Mouse (Mus musculus) stomach, embryonic 15.5 days (tissue): ENCODE data around the gene Gm49378. TPM values are rescaled to one million over a fixed set of nuclear protein-coding genes. Genes with fewer than 3 reads are reported as not detected.
A peak's percentile ranks its signal among the peaks of the same experiment; 100 is the strongest.

Experiments used
- ATAC-seq: fragments of 200-750 bp; cut with Nextera tagmentation; 2 replicates; pipeline ENCODE4 v1.8.0; 2017; ENCODE audit warnings: low read depth, moderate number of reproducible peaks, moderate TSS enrichment; ENCODE audit not compliant: insufficient read depth, low FRiP score
- H3K27ac ChIP-seq: fragments of 300-500 bp; sonication (generic); 2 replicates; pipeline ENCODE4 v1.5.1; 2015; ENCODE audit warnings: mild to moderate bottlenecking, inconsistent platforms
- H3K27me3 ChIP-seq: fragments of 300-500 bp; sonication (generic); replicated peaks from 2 replicates; pipeline ENCODE4 v1.6.1; 2015; ENCODE audit warnings: inconsistent platforms
- H3K36me3 ChIP-seq: fragments of 300-500 bp; sonication (generic); 2 replicates; pipeline ENCODE4 v1.6.1; 2015; ENCODE audit warnings: inconsistent platforms
- H3K4me1 ChIP-seq: fragments of 300-500 bp; sonication (generic); 2 replicates; pipeline ENCODE4 v1.6.1; 2015; ENCODE audit warnings: inconsistent platforms
- H3K4me2 ChIP-seq: fragments of 300-500 bp; sonication (generic); 2 replicates; pipeline ENCODE4 v1.6.1; 2015; ENCODE audit warnings: mild to moderate bottlenecking, inconsistent platforms
- H3K4me3 ChIP-seq: fragments of 300-500 bp; sonication (generic); replicated peaks from 2 replicates; pipeline ENCODE4 v1.5.1; 2015; ENCODE audit warnings: inconsistent platforms
- H3K9ac ChIP-seq: fragments of 300-500 bp; sonication (generic); 2 replicates; pipeline ENCODE4 v1.6.1; 2015; ENCODE audit warnings: inconsistent platforms
- H3K9me3 ChIP-seq: fragments of 300-500 bp; sonication (generic); 2 replicates; pipeline ENCODE4 v1.6.1; 2016; ENCODE audit warnings: inconsistent platforms
- WGBS: fragments of 180-500 bp; shearing (Covaris S2); methylation state at CpG from one replicate; pipeline ENCODE4 v1.1.7; 2015; 5-methylcytosine and 5-hydroxymethylcytosine counted together
- polyA plus RNA-seq: library from polyadenylated mRNA; unstranded; fragments of >200 nt; fragmentation: Nextera tagmentation; extraction: Ambion mirVana; gene quantifications from 2 replicates; pipeline ENCODE4 v1.2.1, GENCODE M21; 2015

Gm49378 gene
- polyA plus RNA-seq, 1 experiment from 2014 or later: 1.3 TPM

DNA sequence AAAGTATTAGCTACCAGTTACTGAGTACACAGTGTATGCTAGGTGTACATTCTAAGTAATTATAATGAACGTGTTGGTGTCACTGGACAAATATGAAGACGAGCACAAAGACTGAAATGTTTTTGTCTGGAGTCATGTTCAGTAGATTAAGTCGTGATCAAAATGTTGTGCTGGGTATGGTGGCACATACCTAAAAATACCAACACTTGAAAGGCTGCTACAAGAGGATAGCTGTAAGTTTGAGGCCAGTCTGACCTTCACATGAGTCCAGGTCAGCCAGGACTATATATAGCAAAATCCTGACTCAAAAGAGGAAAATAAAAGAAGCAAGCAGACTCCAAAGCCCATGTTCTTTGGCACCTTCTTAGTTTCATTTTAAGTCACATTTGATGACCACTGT is 19.2 kb upstream of the Gm49378 start:
- Histone ChIP-seq H3K27me3 (no peaks in the 10 kb centered on the region), H3K27ac (no peak overlapping the region), H3K9me3 (no peaks in the 10 kb centered on the region), H3K4me3 (no peak overlapping the region), H3K36me3 (no peaks in the 10 kb centered on the region; the same call in 1 of the 2 replicates), H3K9ac (no peak overlapping the region), H3K4me2 (no peak overlapping the region), H3K4me1 (peaks cover 5% of the 10 kb centered on the region; the same call in 1 of the 2 replicates)
- WGBS: 80% methylated on average over 3 of the region's 3 CpGs
- ATAC-seq: no peak

DNA sequence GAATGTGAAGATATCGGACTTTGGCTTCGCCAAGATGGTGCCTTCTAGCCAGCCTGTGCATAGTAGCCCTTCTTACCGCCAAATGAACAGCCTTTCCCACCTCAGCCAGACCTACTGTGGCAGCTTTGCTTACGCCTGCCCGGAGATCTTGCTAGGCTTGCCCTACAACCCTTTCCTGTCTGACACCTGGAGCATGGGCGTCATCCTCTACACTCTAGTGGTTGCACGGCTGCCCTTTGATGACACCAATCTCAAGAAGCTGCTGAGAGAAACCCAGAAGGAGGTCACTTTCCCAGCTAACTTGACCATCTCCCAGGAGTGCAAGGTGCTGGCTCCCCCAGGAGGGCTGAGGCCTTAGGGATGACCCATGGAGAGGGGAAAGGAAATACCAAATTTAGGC is 13.8 kb upstream of the Gm49378 start:
- 87% methylated on average over 7 of the region's 7 CpGs for WGBS

DNA sequence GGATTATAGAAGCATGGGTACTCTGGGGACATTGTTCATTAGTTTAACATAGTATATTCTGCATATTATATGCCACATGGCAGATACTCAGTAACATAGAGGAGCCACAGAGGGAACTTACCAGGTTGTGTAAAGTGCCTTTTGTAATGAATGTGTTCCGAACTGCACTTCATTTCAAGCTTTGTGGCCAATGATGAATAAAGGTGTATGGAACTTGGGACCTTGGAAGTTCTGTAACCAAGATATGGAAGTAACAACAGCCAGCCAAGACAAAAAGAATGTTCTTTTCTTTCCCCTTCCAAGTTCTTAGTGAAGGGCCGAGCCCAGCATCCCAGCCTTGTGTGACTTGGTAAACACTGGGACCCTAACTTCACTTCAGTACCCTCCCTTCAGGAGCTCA is 12.2 kb upstream of the Gm49378 start, which contains the start of gene Tssk4:
Gene Tssk4 (plus strand): TSS at position 301 of the 400 bp plus-strand sequence.
- WGBS: 93% methylated on average over 2 of the region's 2 CpGs
- H3K4me1 ChIP-seq: peaks cover 6% of the 10 kb centered on the region
- no peak for ATAC-seq

More for the DNA sequence above, 13.8 kb upstream of the Gm49378 start:
- Histone ChIP-seq H3K4me2 (no peak overlapping the region), H3K36me3 (no peaks in the 10 kb centered on the region), H3K27me3 (no peaks in the 10 kb centered on the region), H3K27ac (no peak overlapping the region), H3K4me3 (no peak overlapping the region), H3K9me3 (no peaks in the 10 kb centered on the region), H3K4me1 (no peaks in the 10 kb centered on the region), H3K9ac (no peak overlapping the region)
- ATAC-seq: no peak

DNA sequence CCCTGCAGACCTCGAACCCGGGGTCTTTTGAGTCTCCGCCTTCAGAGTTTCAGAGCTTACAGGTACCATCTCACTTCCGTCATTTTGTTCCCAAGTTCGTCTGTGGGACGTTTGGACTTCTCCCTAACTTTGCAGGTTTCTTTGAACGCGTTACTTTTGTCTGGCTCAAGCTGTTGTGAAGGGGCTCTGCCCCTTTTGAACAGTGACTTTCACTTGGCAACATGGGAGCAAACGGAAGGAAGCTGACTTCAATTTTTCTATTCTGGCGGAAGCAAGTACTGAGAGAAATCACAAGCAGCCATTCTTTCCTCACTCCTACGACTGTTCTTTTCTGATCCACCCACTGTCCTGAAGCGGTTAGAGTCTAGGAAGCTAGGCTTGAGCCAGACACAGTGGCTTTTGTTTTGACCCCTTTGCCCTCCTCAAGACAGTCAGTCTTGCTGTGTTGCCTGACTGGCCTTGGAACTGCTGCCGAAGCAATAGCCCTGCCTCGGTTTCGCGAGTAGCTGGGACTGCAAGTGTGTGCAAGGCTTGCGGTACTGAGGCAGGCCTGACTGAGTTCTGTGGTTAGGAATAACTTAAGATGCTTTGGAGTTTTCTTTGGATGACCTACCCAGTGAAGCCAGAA is 6.7 kb upstream of the Gm49378 start:
- WGBS: 19% methylated on average over 17 of the region's 17 CpGs
- H3K9me3 ChIP-seq: no peaks in the 10 kb centered on the region
- H3K27me3 ChIP-seq: no peaks in the 10 kb centered on the region
- ATAC-seq: no peak
- peak overlapping the region; percentile 99; the same call in 1 of the 2 replicates for H3K9ac ChIP-seq
- peaks cover 15% of the 10 kb centered on the region; the same call in 1 of the 2 replicates for H3K36me3 ChIP-seq
- H3K4me2 ChIP-seq: peak overlapping the region; percentile 74
- peak overlapping the region; percentile 96; the same call in 1 of the 2 replicates for H3K27ac ChIP-seq
- H3K4me1 ChIP-seq: peaks cover 20% of the 10 kb centered on the region
- peak overlapping the region; percentile 96 for H3K4me3 ChIP-seq

More for the DNA sequence above, 12.2 kb upstream of the Gm49378 start, which contains the start of gene Tssk4:
- H3K36me3 ChIP-seq: no peaks in the 10 kb centered on the region
- no peaks in the 10 kb centered on the region for H3K27me3 ChIP-seq
- H3K9ac ChIP-seq: no peak within 1 kb of the TSS
- no peaks in the 10 kb centered on the region for H3K9me3 ChIP-seq
- H3K4me2 ChIP-seq: no peak within 1 kb of the TSS
- no peak within 1 kb of the TSS for H3K4me3 ChIP-seq
- H3K27ac ChIP-seq: no peak within 1 kb of the TSS

DNA sequence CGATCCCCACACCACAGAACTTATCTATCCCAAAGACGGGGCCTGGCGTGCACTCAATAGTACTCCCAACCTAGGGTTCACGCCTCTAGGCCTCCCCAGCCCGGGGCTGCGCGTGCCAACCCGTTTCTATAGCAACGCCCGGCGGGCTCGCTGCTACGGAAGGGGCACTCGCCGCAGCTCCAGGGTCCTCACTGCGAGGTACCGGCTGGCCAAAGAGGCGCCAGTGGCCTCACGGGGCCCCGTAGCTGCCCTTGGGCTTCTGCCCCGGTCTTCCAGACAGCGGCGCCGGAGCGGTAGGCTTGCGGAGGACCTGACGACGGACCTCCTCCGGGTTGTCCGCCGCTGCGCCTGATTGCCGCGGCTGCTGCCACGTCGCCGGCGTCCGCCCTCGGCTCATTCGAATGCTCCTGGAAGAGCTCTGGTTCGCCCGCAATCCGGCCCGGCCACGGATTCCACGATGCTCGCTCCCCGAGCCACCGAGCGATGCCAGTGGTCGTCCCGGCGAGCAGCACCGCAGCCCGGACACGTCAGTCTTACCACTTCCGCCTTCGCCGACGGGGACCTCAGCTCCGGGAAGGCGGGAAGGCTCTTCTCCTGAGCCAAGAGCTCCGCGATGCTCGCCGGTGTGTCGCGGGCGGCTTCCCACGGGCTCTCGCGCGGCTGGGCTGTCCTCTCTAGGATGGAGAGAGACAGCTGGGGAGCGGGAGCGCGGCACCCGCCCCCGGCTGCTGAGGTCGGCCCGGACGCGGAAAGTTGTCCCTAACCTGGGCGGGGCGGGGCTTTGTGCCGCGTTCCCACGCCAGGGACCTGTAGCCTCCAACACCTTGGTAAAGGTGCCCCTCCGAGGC is 5.6 kb upstream of the Gm49378 start, which contains the start of gene Tm9sf1:
Gene Tm9sf1 (minus strand): TSS at position 747 of the 848 bp plus-strand sequence.
- WGBS: under 1% methylated on average over 89 of the region's 89 CpGs
- peak; percentile 82 for ATAC-seq
- H3K27me3 ChIP-seq: no peaks in the 10 kb centered on the region
- peaks cover 20% of the 10 kb centered on the region for H3K4me1 ChIP-seq
- peaks cover 24% of the 10 kb centered on the region; the same call in 1 of the 2 replicates for H3K36me3 ChIP-seq
- H3K4me3 ChIP-seq: peak within 1 kb of the TSS; percentile 96
- peak within 1 kb of the TSS; percentile 99 for H3K9ac ChIP-seq
- peak within 1 kb of the TSS; percentile 96 for H3K27ac ChIP-seq
- H3K9me3 ChIP-seq: no peaks in the 10 kb centered on the region
- peak within 1 kb of the TSS; percentile 74 for H3K4me2 ChIP-seq

DNA sequence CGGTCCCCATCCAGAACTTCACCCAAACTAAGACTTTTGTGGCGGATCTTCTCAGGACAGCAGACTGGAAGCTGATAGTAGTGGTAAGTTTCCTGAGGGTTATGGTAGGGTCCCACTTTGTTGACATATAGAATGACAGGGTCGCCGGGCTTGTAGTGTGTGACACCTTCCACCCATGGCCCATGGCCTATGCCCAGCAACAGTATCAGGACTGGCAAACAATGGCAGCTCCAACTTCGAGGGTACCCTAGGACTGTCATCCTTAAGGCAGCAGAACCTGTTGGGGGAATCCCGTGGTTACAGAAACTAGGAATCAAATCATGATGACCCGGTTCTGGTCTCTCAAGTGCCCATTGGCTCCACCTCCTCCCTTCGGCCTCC is 5.0 kb upstream of the Gm49378 start:
- no peaks in the 10 kb centered on the region for H3K27me3 ChIP-seq
- 19% methylated on average over 8 of the region's 8 CpGs for WGBS
- H3K4me2 ChIP-seq: peak overlapping the region; percentile 74
- no peaks in the 10 kb centered on the region for H3K9me3 ChIP-seq
- H3K27ac ChIP-seq: peak overlapping the region; percentile 96
- H3K9ac ChIP-seq: peak overlapping the region; percentile 99
- H3K36me3 ChIP-seq: peaks cover 29% of the 10 kb centered on the region; the same call in 1 of the 2 replicates
- H3K4me3 ChIP-seq: peak overlapping the region; percentile 96
- ATAC-seq: peak; percentile 7; the same call in 1 of the 2 replicates
- H3K4me1 ChIP-seq: peaks cover 20% of the 10 kb centered on the region

DNA sequence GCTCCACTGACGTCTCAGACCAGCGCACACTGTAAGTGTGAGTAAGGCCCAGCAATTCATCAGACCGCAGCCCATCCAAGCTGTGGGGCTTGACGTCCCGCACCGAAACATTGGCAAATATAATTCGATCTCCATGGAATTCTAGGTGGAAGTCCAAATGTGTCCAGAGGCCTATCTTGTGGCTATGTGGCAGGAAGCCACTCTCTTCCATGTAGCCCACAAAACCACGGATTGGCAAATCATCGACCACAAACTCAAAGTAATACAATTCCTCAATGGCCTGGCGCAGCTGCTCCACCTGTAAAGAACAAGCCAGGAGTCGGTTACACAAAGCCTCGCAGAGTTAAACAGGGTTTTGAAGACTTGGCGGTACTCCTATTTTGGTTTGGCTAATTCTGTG is 3.6 kb upstream of the Gm49378 start:
- Histone ChIP-seq H3K27me3 (no peaks in the 10 kb centered on the region), H3K4me3 (no peak overlapping the region)
- no peak for ATAC-seq

DNA sequence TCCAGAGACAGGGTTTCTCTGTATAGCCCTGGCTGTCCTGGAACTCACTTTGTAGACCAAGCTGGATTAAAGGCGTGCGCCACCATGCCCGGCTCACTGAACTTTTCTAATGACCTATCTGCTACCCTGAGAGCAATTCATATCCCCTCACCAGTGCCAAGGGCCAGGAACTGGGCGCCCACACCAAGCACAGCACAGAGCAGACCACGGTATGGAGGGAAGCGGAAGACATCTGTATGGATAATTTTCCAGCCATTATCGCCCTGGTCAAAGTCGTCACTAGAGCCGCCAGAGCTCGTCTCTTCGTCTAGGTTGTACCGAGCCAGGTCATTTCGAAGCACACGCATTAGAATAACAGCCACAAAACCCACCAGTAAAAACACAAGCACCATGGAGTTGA is 3.1 kb upstream of the Gm49378 start:
- H3K9me3 ChIP-seq: no peaks in the 10 kb centered on the region
- no peak for ATAC-seq
- no peak overlapping the region for H3K27ac ChIP-seq
- 96% methylated on average over 14 of the region's 14 CpGs for WGBS
- no peak overlapping the region for H3K4me3 ChIP-seq
- H3K36me3 ChIP-seq: peaks cover 31% of the 10 kb centered on the region; the same call in 1 of the 2 replicates
- H3K4me2 ChIP-seq: no peak overlapping the region
- H3K4me1 ChIP-seq: peaks cover 20% of the 10 kb centered on the region
- no peak overlapping the region for H3K9ac ChIP-seq
- no peaks in the 10 kb centered on the region for H3K27me3 ChIP-seq

More for the DNA sequence above, 3.6 kb upstream of the Gm49378 start:
- Histone ChIP-seq H3K36me3 (peaks cover 31% of the 10 kb centered on the region; the same call in 1 of the 2 replicates), H3K4me2 (no peak overlapping the region), H3K9ac (no peak overlapping the region), H3K27ac (no peak overlapping the region), H3K4me1 (peaks cover 20% of the 10 kb centered on the region), H3K9me3 (no peaks in the 10 kb centered on the region)
- WGBS: 92% methylated on average over 13 of the region's 13 CpGs

DNA sequence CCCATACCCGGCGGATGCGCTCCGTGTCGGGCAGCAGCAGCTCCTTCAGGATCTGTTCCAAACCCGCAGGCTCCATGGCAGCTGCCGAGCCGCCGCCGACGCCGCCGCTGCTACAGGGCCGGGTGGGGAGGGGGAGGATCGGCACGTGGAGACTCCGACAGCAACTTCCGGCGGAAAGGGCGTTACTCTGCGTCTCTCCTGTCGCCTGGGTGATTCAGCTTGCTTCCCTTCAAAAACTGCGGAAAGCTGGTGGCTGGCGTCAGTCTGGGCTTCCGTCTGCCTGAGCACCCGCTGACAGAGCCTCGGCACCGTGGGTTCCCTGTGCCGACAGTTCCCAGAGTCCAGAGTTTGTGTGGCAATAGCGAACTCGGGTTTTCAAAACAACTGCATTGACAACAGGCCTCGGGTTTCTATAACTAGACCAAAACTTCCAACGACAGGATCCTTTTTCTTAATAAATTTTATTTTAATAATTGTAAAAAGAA is 2.1 kb downstream of the Gm49378 start, which contains the start of gene Ipo4:
Gene Ipo4 (minus strand): TSS at position 435 of the 485 bp plus-strand sequence.
- peaks cover 9% of the 10 kb centered on the region; the same call in 1 of the 2 replicates for H3K4me1 ChIP-seq
- 1% methylated on average over 33 of the region's 33 CpGs for WGBS
- H3K36me3 ChIP-seq: peaks cover 57% of the 10 kb centered on the region
- H3K27ac ChIP-seq: peak within 1 kb of the TSS; percentile 67
- H3K27me3 ChIP-seq: no peaks in the 10 kb centered on the region
- peak within 1 kb of the TSS; percentile 83 for H3K4me2 ChIP-seq
- H3K9ac ChIP-seq: peak within 1 kb of the TSS; percentile 49
- H3K4me3 ChIP-seq: peak within 1 kb of the TSS; percentile 74
- H3K9me3 ChIP-seq: no peaks in the 10 kb centered on the region
- ATAC-seq: peak; percentile 85

DNA sequence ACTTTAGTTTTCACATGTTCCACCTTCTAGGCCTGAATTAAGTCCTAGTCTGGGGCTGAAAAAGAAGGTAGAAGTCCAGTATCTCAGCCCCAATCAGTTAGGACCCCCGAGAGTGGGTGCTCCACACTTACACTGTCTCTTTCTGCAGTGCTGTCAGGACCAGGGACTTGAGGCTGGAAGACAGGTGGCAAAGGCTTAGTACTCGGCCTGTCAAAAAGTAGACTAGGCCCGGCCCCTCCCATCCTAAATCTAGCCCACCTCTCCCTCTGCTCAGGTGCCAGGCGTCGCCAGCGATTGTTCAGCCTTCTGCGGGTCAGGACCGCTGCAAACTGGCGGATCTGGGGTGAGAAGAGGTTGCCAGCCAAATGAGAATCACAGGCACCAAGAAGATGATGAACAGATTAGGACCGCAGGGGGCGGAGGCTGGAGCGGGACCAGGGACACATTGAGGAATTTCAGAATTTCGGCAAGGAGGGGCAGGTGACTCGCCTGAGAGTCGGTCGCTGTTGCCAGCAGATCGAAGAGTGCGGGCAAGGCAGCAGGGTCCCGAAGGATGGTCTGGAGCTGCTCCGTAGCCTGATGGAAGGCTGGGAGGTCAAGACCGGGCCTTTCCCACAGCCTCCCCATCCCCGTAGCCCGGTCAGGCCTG is 2.7 kb downstream of the Gm49378 start:
- peak overlapping the region; percentile 49 for H3K9ac ChIP-seq
- peak overlapping the region; percentile 67 for H3K27ac ChIP-seq
- H3K4me1 ChIP-seq: peaks cover 9% of the 10 kb centered on the region; the same call in 1 of the 2 replicates
- peaks cover 58% of the 10 kb centered on the region for H3K36me3 ChIP-seq
- H3K4me2 ChIP-seq: peak overlapping the region; percentile 83
- no peaks in the 10 kb centered on the region for H3K27me3 ChIP-seq
- peak overlapping the region; percentile 74 for H3K4me3 ChIP-seq
- peak; percentile 20; the same call in 1 of the 2 replicates for ATAC-seq
- H3K9me3 ChIP-seq: no peaks in the 10 kb centered on the region
- WGBS: 3% methylated on average over 23 of the region's 23 CpGs

DNA sequence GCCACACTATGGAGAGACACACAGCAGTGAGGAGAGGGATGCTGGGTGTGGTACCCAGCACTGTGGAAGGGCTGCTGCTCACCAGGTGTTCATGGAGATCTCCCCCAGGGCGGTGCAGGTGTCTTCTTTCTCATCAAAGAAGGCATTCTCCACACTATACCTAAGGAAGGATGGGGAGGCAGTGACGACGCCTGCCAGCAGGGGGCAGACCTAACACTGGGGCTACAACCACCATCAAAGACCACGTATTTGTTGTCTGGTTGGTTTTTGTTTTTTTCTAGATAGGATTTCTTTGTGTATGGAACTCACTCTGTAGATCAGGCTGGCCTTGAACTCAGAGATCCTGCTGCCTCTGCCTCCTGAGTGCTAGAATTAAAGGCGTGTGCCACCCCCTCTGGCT is 8.4 kb downstream of the Gm49378 start:
- Histone ChIP-seq H3K9ac (no peak overlapping the region), H3K9me3 (no peaks in the 10 kb centered on the region), H3K27ac (no peak overlapping the region), H3K27me3 (no peaks in the 10 kb centered on the region), H3K4me1 (peaks cover 4% of the 10 kb centered on the region; the same call in 1 of the 2 replicates), H3K36me3 (peaks cover 80% of the 10 kb centered on the region), H3K4me2 (no peak overlapping the region), H3K4me3 (no peak overlapping the region)
- ATAC-seq: no peak
- whole genome bisulfite sequencing: 61% methylated on average over 5 of the region's 5 CpGs
